Mouse (Mus musculus) thymus, postnatal 0 days (tissue): ENCODE measurements at regions not wholly inside any gene's neighbourhood (a gene's known extent, or its start where the extent isn't known, plus 50 kb on each side); places are given as distances from the start of the nearest gene placed in this dataset.

ENCODE experiments used
- DNase-seq: peaks from one replicate; pipeline ENCODE4 v3.0.0-alpha.2; 2015; ENCODE audit warnings: low spot score

DNA sequence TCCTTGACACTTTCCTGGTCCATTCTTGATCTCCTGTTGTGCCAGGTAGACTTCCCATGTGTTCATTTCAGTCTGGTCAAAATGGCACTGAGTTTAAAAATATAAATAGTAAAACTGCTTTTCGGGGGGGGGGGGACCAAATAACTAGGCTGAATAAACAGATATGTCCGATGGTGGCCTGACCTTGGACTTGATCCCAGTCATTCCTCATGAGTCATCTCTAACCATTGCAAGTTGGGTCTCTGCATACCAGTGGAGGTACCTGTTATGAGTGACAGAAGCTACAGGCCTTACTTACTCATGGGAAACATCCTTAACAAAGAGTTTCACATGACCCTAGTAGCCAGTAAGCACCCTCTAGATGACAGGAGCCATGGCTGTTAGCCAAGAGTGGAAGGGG lies 76.2 kb upstream of the Ncam1 start:
- DNase-seq, result no peak

DNA sequence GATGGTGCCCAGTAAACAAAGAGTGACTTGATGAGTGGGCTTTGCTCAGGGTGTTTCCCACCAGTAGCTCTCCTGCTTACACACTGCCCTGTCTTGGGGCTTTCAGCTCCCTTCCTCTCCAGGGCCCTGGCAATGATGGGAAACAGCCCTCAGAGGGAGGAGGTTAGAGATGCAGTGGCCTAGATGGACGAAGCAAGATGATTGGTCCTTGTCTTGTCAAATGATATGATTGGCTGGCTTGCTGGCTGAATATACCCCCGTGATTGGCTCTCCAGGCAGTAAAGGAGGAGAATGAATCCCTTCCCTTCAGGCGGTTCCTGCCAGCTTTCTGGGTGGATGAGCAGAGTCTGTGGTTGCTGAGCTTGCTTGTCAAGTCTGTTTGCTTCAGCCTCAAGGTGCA lies 74.8 kb upstream of the Ncam1 start:
- no peak for DNase-seq

GRCm38 (mm10) chr9:49851522-49851921 lies 52.8 kb upstream of the Ncam1 start:
- DNase-seq, result no peak

GRCm38 (mm10) chr9:49849442-49849841 lies 50.7 kb upstream of the Ncam1 start:
- DNase-seq, result no peak

- DNase-seq, result no peak
These were observed 50.2 kb upstream of the Ncam1 start for GRCm38 (mm10) chr9:49848943-49849342.
